Mouse (Mus musculus): ENCODE results near the gene Sh3kbp1.

GRCm38 (mm10) chrX:159817508-159817907 is 190.4 kb downstream of the Sh3kbp1 start:
- TF ChIP-seq CTCF (IDR thresholded peaks at IDR 0.05; ENCODE audit: low read depth, low read length) (no peak), POLR2A (IDR thresholded peaks at IDR 0.05; ENCODE audit: borderline replicate concordance, low read depth, low read length) (no peak)
